Comparison of ENCODE assay signal across 8 mouse cellular contexts in the genomic region with DNA sequence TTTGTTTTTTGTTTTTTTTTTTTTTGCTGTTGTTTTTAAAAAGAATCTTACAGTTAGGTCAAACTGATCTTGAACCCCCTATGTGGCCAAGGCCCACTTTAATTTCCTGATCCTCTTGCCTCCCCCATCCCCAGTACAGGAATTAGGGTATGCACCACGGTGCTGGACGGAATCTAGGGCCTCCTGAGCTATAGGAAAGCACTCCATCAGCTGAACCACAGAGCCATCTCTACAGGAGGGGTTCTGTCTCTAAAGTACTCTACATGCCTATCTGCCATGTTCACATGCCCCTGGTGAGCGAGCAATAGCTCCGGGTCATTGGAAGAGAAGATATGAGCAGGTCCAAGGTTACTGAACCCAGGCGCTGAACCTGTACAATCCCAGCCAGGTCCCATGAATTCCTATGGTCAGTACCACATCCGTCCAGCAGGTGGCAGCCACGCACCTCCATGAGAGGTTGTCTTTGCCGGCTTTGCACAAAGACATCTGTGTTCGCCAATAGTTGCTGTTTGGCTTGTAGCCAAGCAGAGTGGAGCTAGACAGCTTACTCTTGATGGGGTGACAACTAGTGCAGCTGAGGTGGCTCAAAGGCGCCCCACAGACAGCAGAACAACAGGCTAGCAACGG.
DNase-seq lines count a peak whose midpoint lies in the region; ATAC-seq and TF ChIP-seq lines count a peak whose summit lies in the region.

No protein-coding gene starts in this region.

- no peaks in the 10 kb centered on the region for H3K4me1 ChIP-seq in hindbrain, postnatal 0 days (ENCODE audit: insufficient read depth, low read length)

- TF ChIP-seq CTCF in hindbrain, postnatal 0 days (IDR thresholded peaks at IDR 0.05; ENCODE audit: low read depth) = peak; percentile 99

- no peak overlapping the region for H3K4me3 ChIP-seq in hindbrain, postnatal 0 days (ENCODE audit: low read length)

- H3K9me3 ChIP-seq in hindbrain, postnatal 0 days (ENCODE audit: low read length) = no peaks in the 10 kb centered on the region

- WGBS in hindbrain, postnatal 0 days = 9% methylated on average over 11 of the region's 11 CpGs

- H3K27ac ChIP-seq in hindbrain, postnatal 0 days = no peak overlapping the region

- H3K36me3 ChIP-seq in hindbrain, postnatal 0 days (ENCODE audit: insufficient read depth, low read length) = no peaks in the 10 kb centered on the region

- H3K4me2 ChIP-seq in hindbrain, postnatal 0 days (ENCODE audit: low read depth, low read length) = no peak overlapping the region

- peak; percentile 93 for ATAC-seq in hindbrain, postnatal 0 days
- peak; percentile 84 for ATAC-seq in megakaryocyte-erythroid progenitor cell, adult 5-6 weeks (replicated peaks; ENCODE audit: low FRiP score, low TSS enrichment, poor library complexity, severe bottlenecking)

- DNase-seq in ZHBTc4 (ENCODE audit: low read depth, low spot score) = peak; percentile 91
- peak; percentile 85 to 89 for DNase-seq in cerebellum, postnatal 36 days
- peak; percentile 76 for DNase-seq in gastrocnemius, adult 18-20 months (ENCODE audit: low spot score)
- DNase-seq in hindbrain, postnatal 0 days (ENCODE audit: low spot score) = peak; percentile 98
- peak; percentile 91 to 96 for DNase-seq in left cerebral cortex, adult 18-20 months (ENCODE audit: low spot score in 2 of 2)
- peak; percentile 81 for DNase-seq in right cerebral cortex, postnatal 25 days
- peak; percentile 74 to 86 for DNase-seq in urinary bladder, postnatal 36 days (ENCODE audit: low spot score in 2 of 2)

- H3K27me3 ChIP-seq in hindbrain, postnatal 0 days (ENCODE audit: insufficient read depth, low read length) = no peaks in the 10 kb centered on the region

- H3K9ac ChIP-seq in hindbrain, postnatal 0 days (replicated peaks; ENCODE audit: low read length) = no peak overlapping the region
